Mouse (Mus musculus): Measurements from ENCODE around the gene Klk14.

Gene Klk14

GRCm38 (mm10) chr7:43713741-43714351 is 23.6 kb downstream of the Klk14 start:
- DNase-seq (ENCODE audit: low spot score in 2 of 2), result no peak

Measured in right cerebral cortex, postnatal 36 days (tissue).